Mouse (Mus musculus): ENCODE measurements around the gene Bclaf1. TPM values are rescaled to one million over a fixed set of nuclear protein-coding genes. Genes with fewer than 3 reads are reported as not detected.
A peak's percentile ranks its signal among the peaks of the same experiment; 100 is the strongest.

Gene Bclaf1
- polyA plus RNA-seq, 1 experiment from 2014 or later = 43.3 TPM

GRCm38 (mm10) chr10:20314797-20315196 is 2.5 kb downstream of the Bclaf1 start:
- no peak overlapping the region for H3K4me3 ChIP-seq (replicated peaks)

DNA sequence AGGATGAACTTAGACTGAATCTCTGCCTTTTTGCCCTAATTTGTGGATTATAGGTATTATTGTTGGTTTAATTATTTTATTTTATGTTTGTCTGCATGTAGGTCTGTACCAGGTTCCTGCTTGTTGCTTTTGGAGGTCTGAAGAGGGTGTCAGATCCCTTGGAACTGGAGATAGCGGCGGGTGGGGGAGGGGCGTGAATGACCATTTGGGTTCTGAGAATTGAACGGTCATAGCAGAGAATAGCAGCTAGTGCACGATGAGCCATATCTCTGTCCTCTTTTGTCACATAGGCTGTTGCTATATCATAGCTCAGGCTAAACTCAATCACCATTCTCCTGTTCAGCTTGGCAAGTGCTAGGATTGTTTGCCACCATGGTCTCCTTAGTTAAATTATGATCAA is 5.2 kb downstream of the Bclaf1 start:
- no peak overlapping the region for H3K9ac ChIP-seq
- no peaks in the 10 kb centered on the region for H3K27me3 ChIP-seq
- H3K36me3 ChIP-seq (replicated peaks) = peaks cover 37% of the 10 kb centered on the region
- H3K4me2 ChIP-seq = no peak overlapping the region
- no peak for ATAC-seq (ENCODE audit: insufficient read depth)
- no peaks in the 10 kb centered on the region for H3K9me3 ChIP-seq (replicated peaks)
- 36% methylated on average over 5 of the region's 5 CpGs for WGBS (ENCODE audit: insufficient replicate concordance)
- H3K4me1 ChIP-seq (replicated peaks) = peaks cover 32% of the 10 kb centered on the region
- no peak overlapping the region for H3K27ac ChIP-seq (replicated peaks)
- no peak overlapping the region for H3K4me3 ChIP-seq (replicated peaks)

More at GRCm38 (mm10) chr10:20314797-20315196, 2.5 kb downstream of the Bclaf1 start:
- 26% methylated on average over 2 of the region's 2 CpGs for WGBS (ENCODE audit: insufficient replicate concordance)
- Histone ChIP-seq H3K27me3 (no peaks in the 10 kb centered on the region), H3K9me3 (replicated peaks) (no peaks in the 10 kb centered on the region), H3K27ac (replicated peaks) (no peak overlapping the region), H3K36me3 (replicated peaks) (peaks cover 23% of the 10 kb centered on the region), H3K4me1 (replicated peaks) (peaks cover 42% of the 10 kb centered on the region), H3K4me2 (peak overlapping the region; percentile 72; the same call in 1 of the 2 replicates), H3K9ac (no peak overlapping the region)
- no peak for ATAC-seq (ENCODE audit: insufficient read depth)

DNA sequence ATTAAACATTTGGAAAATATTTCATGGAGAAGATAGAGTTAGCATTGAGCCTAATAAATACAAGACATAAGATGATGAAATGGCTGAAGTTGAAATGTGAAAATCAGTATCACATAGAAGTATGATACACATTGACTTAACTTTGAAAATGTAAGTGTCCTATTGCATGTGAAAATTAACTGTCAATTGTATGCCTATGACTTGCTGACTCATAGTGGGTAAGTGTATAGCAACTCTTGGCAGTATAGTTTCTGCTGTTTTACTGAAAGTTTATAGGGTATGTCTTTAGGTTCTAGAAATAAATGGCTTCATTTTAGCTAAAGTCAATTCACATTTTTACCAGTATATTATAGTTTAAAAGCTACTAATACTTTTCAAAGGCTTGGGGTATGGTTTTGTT is 14.0 kb downstream of the Bclaf1 start:
- Histone ChIP-seq H3K4me1 (replicated peaks) (no peaks in the 10 kb centered on the region), H3K4me2 (no peak overlapping the region), H3K27me3 (no peaks in the 10 kb centered on the region), H3K9me3 (replicated peaks) (no peaks in the 10 kb centered on the region), H3K36me3 (replicated peaks) (peaks cover 84% of the 10 kb centered on the region), H3K9ac (no peak overlapping the region), H3K4me3 (replicated peaks) (no peak overlapping the region), H3K27ac (replicated peaks) (no peak overlapping the region)
- ATAC-seq (ENCODE audit: insufficient read depth) = no peak

GRCm38 (mm10) chr10:20331262-20331661 is 19.0 kb downstream of the Bclaf1 start:
- Histone ChIP-seq H3K27ac (replicated peaks) (no peak overlapping the region), H3K27me3 (no peaks in the 10 kb centered on the region), H3K4me1 (replicated peaks) (no peaks in the 10 kb centered on the region), H3K9ac (no peak overlapping the region), H3K4me3 (replicated peaks) (no peak overlapping the region), H3K36me3 (replicated peaks) (peaks cover 86% of the 10 kb centered on the region), H3K4me2 (no peak overlapping the region), H3K9me3 (replicated peaks) (no peaks in the 10 kb centered on the region)
- WGBS (ENCODE audit: insufficient replicate concordance) = 83% methylated on average over 2 of the region's 2 CpGs
- ATAC-seq (ENCODE audit: insufficient read depth) = no peak

DNA sequence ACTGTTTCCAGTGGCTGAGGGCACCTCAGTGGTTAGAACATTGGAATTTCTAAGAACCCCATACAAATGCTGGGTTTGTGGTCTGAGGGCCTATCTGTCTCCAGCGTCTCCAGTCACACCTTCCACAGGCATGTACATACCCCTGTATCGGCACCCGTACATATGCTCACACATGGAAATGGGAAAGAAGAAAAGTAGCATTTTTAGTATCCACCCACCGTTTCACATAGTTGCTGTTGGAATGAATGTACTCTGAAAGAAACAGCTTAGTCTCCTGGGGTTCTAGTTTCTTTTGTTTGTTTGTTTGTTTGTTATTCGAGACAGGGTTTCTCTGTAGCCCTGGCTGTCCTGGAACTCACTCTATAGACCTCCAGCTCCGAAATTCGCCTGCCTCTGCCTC is 25.6 kb downstream of the Bclaf1 start:
- Histone ChIP-seq H3K27ac (replicated peaks) (no peak overlapping the region), H3K4me2 (no peak overlapping the region), H3K36me3 (replicated peaks) (peaks cover 80% of the 10 kb centered on the region), H3K27me3 (no peaks in the 10 kb centered on the region), H3K9ac (no peak overlapping the region), H3K9me3 (replicated peaks) (no peaks in the 10 kb centered on the region), H3K4me1 (replicated peaks) (no peaks in the 10 kb centered on the region), H3K4me3 (replicated peaks) (no peak overlapping the region)
- 81% methylated on average over 7 of the region's 7 CpGs for WGBS (ENCODE audit: insufficient replicate concordance)
- ATAC-seq (ENCODE audit: insufficient read depth) = no peak

- Histone ChIP-seq H3K9me3 (replicated peaks) (no peaks in the 10 kb centered on the region), H3K4me2 (no peak overlapping the region), H3K27me3 (no peaks in the 10 kb centered on the region), H3K9ac (no peak overlapping the region), H3K27ac (replicated peaks) (no peak overlapping the region), H3K36me3 (replicated peaks) (peaks cover 48% of the 10 kb centered on the region), H3K4me3 (replicated peaks) (no peak overlapping the region), H3K4me1 (replicated peaks) (peaks cover 18% of the 10 kb centered on the region)
- no peak for ATAC-seq (ENCODE audit: insufficient read depth)
- 53% methylated on average over 1 of the region's 1 CpGs for WGBS (ENCODE audit: insufficient replicate concordance)
These were observed 33.5 kb downstream of the Bclaf1 start for GRCm38 (mm10) chr10:20345736-20346135.

DNA sequence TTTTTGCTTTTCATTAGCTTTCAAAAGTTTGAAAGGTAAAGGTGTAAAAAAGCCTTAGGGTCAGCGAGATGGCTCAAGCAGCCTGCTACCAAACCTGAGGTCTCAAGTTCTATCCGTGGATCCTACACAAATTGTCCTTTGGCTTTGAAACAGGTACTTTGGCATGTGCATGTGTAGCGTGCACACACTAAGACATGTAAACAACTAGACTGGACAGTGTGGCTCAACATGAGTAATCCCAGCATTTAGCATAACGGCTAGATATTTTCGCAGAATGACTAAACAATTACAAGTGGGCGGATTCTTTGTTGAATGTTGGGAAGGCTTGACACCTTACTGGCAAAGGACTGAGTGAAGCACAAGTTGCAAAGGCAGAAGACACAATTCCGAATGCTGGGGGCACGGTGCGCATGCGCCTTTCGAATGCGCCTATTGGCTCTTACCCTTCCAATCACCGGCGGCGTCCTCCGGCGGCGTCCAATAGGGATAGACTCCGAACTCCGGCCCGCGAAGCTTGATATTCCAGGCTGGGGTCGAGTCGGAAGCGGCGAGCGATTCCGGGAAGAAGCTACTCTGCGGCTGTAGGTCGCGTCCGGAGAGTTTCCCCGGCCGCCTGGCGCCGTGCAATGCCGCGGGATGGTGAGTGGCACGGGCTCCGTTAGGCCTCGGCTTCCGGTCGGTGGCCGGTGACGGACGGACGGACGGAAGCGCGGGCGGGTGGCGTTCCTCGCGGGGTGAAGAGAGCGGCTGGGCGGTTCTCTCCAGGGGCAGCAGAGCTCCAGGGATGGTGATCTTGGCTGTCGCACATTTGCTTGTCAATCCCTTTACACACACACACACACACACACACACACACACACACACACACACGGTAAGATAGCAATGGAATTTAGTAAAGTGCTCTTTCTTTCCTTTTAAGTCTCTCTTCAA is 35.3 kb downstream of the Bclaf1 start, which contains the start of gene Mtfr2:
Gene Mtfr2 (plus strand): TSS at position 486 of the 930 bp plus-strand sequence.
- peaks cover 53% of the 10 kb centered on the region for H3K36me3 ChIP-seq (replicated peaks)
- H3K9me3 ChIP-seq (replicated peaks) = no peaks in the 10 kb centered on the region
- WGBS (ENCODE audit: insufficient replicate concordance) = 1% methylated on average over 55 of the region's 58 CpGs
- H3K4me2 ChIP-seq = peak within 1 kb of the TSS; percentile 79
- peaks cover 18% of the 10 kb centered on the region for H3K4me1 ChIP-seq (replicated peaks)
- peak within 1 kb of the TSS; percentile 92 for H3K27ac ChIP-seq (replicated peaks)
- H3K9ac ChIP-seq = peak within 1 kb of the TSS; percentile 92
- H3K4me3 ChIP-seq (replicated peaks) = peak within 1 kb of the TSS; percentile 96
- no peaks in the 10 kb centered on the region for H3K27me3 ChIP-seq
- ATAC-seq (ENCODE audit: insufficient read depth) = peak; percentile 94

DNA sequence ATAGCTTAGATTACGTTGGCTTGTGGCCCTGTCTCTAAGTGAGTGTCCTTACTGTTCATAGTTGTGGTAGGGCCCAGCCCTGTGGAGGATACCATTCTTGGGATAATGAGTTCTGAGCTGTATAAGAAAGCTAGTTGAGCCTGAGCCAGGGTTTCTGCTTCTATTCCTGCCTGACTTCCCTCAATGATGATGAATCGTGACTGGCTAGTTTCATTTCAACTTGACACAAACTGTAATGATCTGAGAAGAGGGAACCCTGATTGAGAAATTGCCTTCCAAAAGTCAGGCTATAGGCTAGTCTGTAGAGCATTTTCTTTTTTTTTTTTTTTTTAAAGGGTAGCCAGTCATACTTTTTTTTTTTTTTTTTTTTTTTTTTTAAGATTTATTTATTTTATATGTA is 36.6 kb downstream of the Bclaf1 start:
- peak overlapping the region; percentile 92; the same call in 1 of the 2 replicates for H3K9ac ChIP-seq

DNA sequence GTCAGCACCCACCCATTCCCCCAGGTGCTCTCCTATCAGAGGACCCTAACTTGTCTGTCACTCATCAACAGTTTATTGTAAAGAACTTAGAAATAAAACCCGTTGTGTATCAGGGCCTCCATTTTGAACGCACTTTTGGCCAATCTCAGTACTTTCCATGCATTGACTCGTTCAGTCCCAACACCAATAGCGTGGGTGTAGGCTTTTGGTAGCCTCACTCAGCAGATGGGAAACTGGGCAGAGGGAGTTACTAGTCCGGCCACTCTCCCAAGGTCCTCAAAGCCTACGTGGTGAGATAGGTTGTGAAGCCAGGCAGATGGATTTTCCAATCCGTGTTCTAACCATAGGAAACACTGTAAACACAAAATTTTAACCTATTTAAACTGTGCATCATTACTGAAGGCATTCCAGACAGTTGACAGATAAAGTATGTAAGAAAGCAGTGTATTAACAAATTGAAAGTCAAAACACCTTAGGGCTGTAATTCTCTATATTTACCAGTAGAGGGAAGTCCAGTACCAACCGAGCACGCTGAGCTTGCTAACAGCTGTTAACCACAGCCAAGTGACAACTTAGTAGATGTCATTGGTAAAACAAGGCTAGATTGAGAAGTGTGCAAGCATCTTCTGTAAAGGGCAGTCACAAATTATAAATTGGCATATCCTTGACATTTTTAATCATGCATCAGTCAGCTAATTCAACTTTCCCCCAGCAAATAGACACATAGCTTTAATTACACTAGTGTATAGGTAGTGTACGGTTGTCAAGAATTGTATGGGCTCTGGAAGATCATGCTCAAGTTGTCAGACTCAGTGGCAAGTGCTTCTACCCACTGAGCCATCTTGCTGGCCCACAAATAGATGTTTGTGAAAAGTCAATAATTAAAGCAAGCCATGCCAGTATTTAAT is 49.5 kb downstream of the Bclaf1 start:
- no peak for ATAC-seq (ENCODE audit: insufficient read depth)

More for the DNA sequence above, 36.6 kb downstream of the Bclaf1 start:
- ATAC-seq (ENCODE audit: insufficient read depth) = no peak
- Histone ChIP-seq H3K36me3 (replicated peaks) (peaks cover 51% of the 10 kb centered on the region), H3K27ac (replicated peaks) (0 out of 2 replicates have a peak overlapping the region, but pooled peaks have one; percentile 92), H3K9me3 (replicated peaks) (no peaks in the 10 kb centered on the region), H3K27me3 (no peaks in the 10 kb centered on the region), H3K4me1 (replicated peaks) (peaks cover 18% of the 10 kb centered on the region), H3K4me2 (peak overlapping the region; percentile 79), H3K4me3 (replicated peaks) (peak overlapping the region; percentile 96)
- WGBS (ENCODE audit: insufficient replicate concordance) = 33% methylated on average over 2 of the region's 2 CpGs

DNA sequence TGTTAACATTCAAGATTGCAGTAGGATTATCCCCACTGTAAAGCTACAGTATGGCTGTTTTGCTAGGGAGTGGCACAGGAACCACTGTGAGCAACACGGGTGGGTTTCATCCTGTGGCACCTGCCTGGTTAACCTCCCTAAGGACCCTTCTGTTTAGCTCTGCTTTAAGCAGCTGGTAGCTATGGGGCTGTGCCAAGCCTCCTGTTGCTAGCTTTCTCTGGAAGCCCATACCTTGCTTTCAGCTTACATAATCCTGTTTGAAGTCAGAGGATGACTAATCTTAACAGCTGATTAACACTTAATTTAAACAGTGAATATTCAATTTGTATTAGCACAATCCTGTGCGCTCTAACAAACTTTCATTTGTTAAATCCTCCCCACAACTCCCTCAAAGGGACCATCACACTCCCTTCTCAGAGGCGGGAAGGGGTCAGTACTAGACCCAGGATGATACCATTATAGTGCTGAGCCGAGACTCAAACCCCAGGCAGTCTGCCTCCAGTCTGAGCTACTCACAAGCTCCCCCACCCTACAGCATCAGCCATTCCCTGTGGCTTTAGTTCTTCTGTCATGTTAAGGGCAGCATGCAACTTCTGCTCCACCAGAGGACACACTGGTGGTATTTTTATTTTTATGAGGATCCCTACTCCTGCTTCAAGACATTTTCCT is 50.3 kb downstream of the Bclaf1 start:
- Histone ChIP-seq H3K36me3 (replicated peaks) (peaks cover 44% of the 10 kb centered on the region), H3K4me3 (replicated peaks) (no peak overlapping the region), H3K27me3 (no peaks in the 10 kb centered on the region), H3K27ac (replicated peaks) (no peak overlapping the region), H3K9me3 (replicated peaks) (no peaks in the 10 kb centered on the region), H3K9ac (no peak overlapping the region), H3K4me2 (no peak overlapping the region), H3K4me1 (replicated peaks) (no peaks in the 10 kb centered on the region)
- no peak for ATAC-seq (ENCODE audit: insufficient read depth)
- 76% methylated on average over 4 of the region's 4 CpGs for WGBS (ENCODE audit: insufficient replicate concordance)

More for the DNA sequence above, 49.5 kb downstream of the Bclaf1 start:
- Histone ChIP-seq H3K27ac (replicated peaks) (no peak overlapping the region), H3K9me3 (replicated peaks) (no peaks in the 10 kb centered on the region), H3K9ac (no peak overlapping the region), H3K4me1 (replicated peaks) (no peaks in the 10 kb centered on the region), H3K4me3 (replicated peaks) (no peak overlapping the region), H3K27me3 (no peaks in the 10 kb centered on the region), H3K4me2 (no peak overlapping the region), H3K36me3 (replicated peaks) (peaks cover 52% of the 10 kb centered on the region)
- WGBS (ENCODE audit: insufficient replicate concordance) = 65% methylated on average over 10 of the region's 10 CpGs
